Comparison of ENCODE assay signal across 8 mouse cellular contexts in the genomic region with DNA sequence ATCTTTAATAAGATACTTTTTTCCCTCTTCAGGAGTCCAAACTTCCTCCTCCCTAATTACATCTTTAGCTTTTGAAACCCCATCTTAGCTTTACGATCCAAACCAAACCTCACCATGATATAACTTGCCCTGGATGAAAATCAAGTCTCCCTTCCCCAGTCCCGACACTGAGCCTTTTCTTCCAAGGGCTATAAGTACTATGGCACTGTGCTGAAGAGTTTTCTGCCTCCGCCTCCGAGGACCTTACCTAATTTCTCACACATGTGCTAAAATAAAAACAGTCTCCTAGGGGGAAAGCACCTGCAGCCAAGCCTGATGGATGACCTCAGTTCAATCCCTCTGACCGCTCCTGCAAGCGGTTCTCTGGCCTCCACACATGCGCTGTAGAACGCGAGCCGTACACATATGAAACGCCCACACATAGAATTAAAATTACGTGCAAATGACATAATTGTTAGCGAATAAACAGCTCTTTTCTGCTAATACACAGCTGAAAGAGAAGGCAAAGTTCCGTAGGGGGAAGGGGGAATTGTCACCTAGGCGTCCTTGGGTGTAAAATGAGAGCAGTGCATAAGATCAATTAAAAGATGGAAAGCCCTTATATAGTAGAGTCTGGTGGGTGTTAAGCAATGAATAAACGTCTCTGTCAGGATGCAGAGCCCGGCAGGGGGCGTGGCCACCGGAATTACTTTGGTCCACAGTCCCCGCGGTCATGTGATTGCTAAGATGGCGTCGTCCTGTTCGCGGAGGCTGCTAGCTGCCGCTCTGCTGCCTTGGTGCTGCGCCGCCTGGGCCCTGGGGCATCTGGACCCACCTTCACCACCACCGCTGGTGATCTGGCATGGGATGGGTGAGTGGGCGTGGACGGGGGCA. TPM values are rescaled to one million over a fixed set of nuclear protein-coding genes. Genes with fewer than 3 reads are reported as not detected.
DNase-seq lines count a peak whose midpoint lies in the region; ATAC-seq and TF ChIP-seq lines count a peak whose summit lies in the region.

A gene (plus strand): TSS at position 713 of the 873 bp plus-strand sequence.

- peaks cover 16% of the 10 kb centered on the region for H3K79me3 ChIP-seq in C2C12 (ENCODE audit: low read depth)

- peaks cover 18% of the 10 kb centered on the region for H3K4me1 ChIP-seq in erythroblast, embryonic 14.5 days (ENCODE audit: control insufficient read depth)
- H3K4me1 ChIP-seq in heart, embryonic 12.5 days (replicated peaks): peaks cover 16% of the 10 kb centered on the region
- H3K4me1 ChIP-seq in kidney, postnatal 0 days (replicated peaks; ENCODE audit: insufficient read depth, low read length): peaks cover 10% of the 10 kb centered on the region; the same call in 1 of the 2 replicates
- H3K4me1 ChIP-seq in liver, embryonic 11.5 days (replicated peaks; ENCODE audit: control insufficient read depth, insufficient read depth, low read length): peaks cover 6% of the 10 kb centered on the region
- peaks cover 11% of the 10 kb centered on the region for H3K4me1 ChIP-seq in stomach, embryonic 14.5 days (ENCODE audit: control insufficient read depth, insufficient read depth, low read length)

- peak within 1 kb of the TSS; percentile 69 for H3K4me3 ChIP-seq in C2C12 (ENCODE audit: insufficient read depth, poor library complexity, severe bottlenecking)
- peak within 1 kb of the TSS; percentile 74 for H3K4me3 ChIP-seq in erythroblast, embryonic 14.5 days (replicated peaks)
- peak within 1 kb of the TSS; percentile 75 for H3K4me3 ChIP-seq in heart, embryonic 12.5 days
- H3K4me3 ChIP-seq in kidney, postnatal 0 days (replicated peaks; ENCODE audit: low read depth, low read length): peak within 1 kb of the TSS; percentile 82
- peak within 1 kb of the TSS; percentile 79 for H3K4me3 ChIP-seq in liver, embryonic 11.5 days (ENCODE audit: low read depth, low read length)
- peak within 1 kb of the TSS; percentile 71 for H3K4me3 ChIP-seq in stomach, embryonic 14.5 days (ENCODE audit: low read depth, low read length)

- TF ChIP-seq CTCF in C2C12 (IDR thresholded peaks at IDR 0.05; ENCODE audit: control insufficient read depth, insufficient read depth, insufficient read length): no peak
- TF ChIP-seq CTCF in brain, embryonic 14.5 days (IDR thresholded peaks at IDR 0.05; ENCODE audit: borderline replicate concordance, extremely low read depth, insufficient read depth, insufficient read length): no peak
- TF ChIP-seq CTCF in kidney, postnatal 0 days (IDR thresholded peaks at IDR 0.05; ENCODE audit: low read depth): peak; percentile 50

- no peaks in the 10 kb centered on the region for H3K9me3 ChIP-seq in erythroblast, embryonic 14.5 days (ENCODE audit: control insufficient read depth, low read length)
- H3K9me3 ChIP-seq in heart, embryonic 12.5 days (replicated peaks): no peaks in the 10 kb centered on the region
- H3K9me3 ChIP-seq in kidney, postnatal 0 days (replicated peaks; ENCODE audit: low read length): no peaks in the 10 kb centered on the region
- no peaks in the 10 kb centered on the region for H3K9me3 ChIP-seq in liver, embryonic 11.5 days (ENCODE audit: control insufficient read depth, low read length)
- no peaks in the 10 kb centered on the region for H3K9me3 ChIP-seq in stomach, embryonic 14.5 days (ENCODE audit: control insufficient read depth, low read depth, low read length)

- peak within 1 kb of the TSS; percentile 85 for H3ac ChIP-seq in C2C12 (ENCODE audit: control insufficient read depth, insufficient read length, low read depth)

- peak; percentile 97 for DNase-seq in brain, embryonic 14.5 days (ENCODE audit: low read depth)
- peak; percentile 95 for DNase-seq in kidney, postnatal 0 days (ENCODE audit: low spot score)
- peak; percentile 85 for DNase-seq in liver, embryonic 11.5 days (ENCODE audit: low spot score)
- DNase-seq in naive thymus-derived CD4-positive, alpha-beta T cell, adult 2 months (ENCODE audit: low read depth): peak; percentile 93

- H3K27me3 ChIP-seq in C2C12 (ENCODE audit: control insufficient read depth, insufficient read depth, insufficient read length): no peaks in the 10 kb centered on the region
- H3K27me3 ChIP-seq in erythroblast, embryonic 14.5 days (ENCODE audit: control insufficient read depth): no peaks in the 10 kb centered on the region
- H3K27me3 ChIP-seq in heart, embryonic 12.5 days (replicated peaks): no peaks in the 10 kb centered on the region
- no peaks in the 10 kb centered on the region for H3K27me3 ChIP-seq in kidney, postnatal 0 days (ENCODE audit: insufficient read depth, low read length)
- H3K27me3 ChIP-seq in liver, embryonic 11.5 days (replicated peaks; ENCODE audit: control insufficient read depth, insufficient read depth, low read length): no peaks in the 10 kb centered on the region
- H3K27me3 ChIP-seq in stomach, embryonic 14.5 days (ENCODE audit: control insufficient read depth, insufficient read depth, low read length): no peaks in the 10 kb centered on the region

- peaks cover 9% of the 10 kb centered on the region for H3K36me3 ChIP-seq in C2C12 (ENCODE audit: control insufficient read depth, insufficient read depth)
- no peaks in the 10 kb centered on the region for H3K36me3 ChIP-seq in erythroblast, embryonic 14.5 days (ENCODE audit: control insufficient read depth)
- no peaks in the 10 kb centered on the region for H3K36me3 ChIP-seq in heart, embryonic 12.5 days
- 0 out of 2 replicates have a peak, but pooled peaks cover 2% of the 10 kb centered on the region for H3K36me3 ChIP-seq in kidney, postnatal 0 days (ENCODE audit: insufficient read depth, low read length)
- no peaks in the 10 kb centered on the region for H3K36me3 ChIP-seq in liver, embryonic 11.5 days (ENCODE audit: control insufficient read depth, insufficient read depth, low read length)
- H3K36me3 ChIP-seq in stomach, embryonic 14.5 days (ENCODE audit: control insufficient read depth, insufficient read depth, low read length): peaks cover 4% of the 10 kb centered on the region; the same call in 1 of the 2 replicates

- H3K4me2 ChIP-seq in heart, embryonic 12.5 days: peak within 1 kb of the TSS; percentile 78
- peak within 1 kb of the TSS; percentile 89 for H3K4me2 ChIP-seq in kidney, postnatal 0 days (ENCODE audit: low read length)
- H3K4me2 ChIP-seq in liver, embryonic 11.5 days: peak within 1 kb of the TSS; percentile 91
- peak within 1 kb of the TSS; percentile 78 for H3K4me2 ChIP-seq in stomach, embryonic 14.5 days (replicated peaks; ENCODE audit: low read depth, low read length)

- peak; percentile 75; the same call in 1 of the 2 replicates for TF ChIP-seq POLR2A in brain, embryonic 14.5 days (IDR thresholded peaks at IDR 0.05; ENCODE audit: borderline replicate concordance, extremely low read depth, insufficient read depth, insufficient read length, poor library complexity, severe bottlenecking)

- peak within 1 kb of the TSS; percentile 56 for H3K27ac ChIP-seq in heart, embryonic 12.5 days (ENCODE audit: poor library complexity, severe bottlenecking)
- H3K27ac ChIP-seq in kidney, postnatal 0 days: peak within 1 kb of the TSS; percentile 65
- 0 out of 2 replicates have a peak within 1 kb of the TSS, but pooled peaks have one; percentile 2 for H3K27ac ChIP-seq in liver, embryonic 11.5 days (ENCODE audit: low read depth, low read length)
- H3K27ac ChIP-seq in stomach, embryonic 14.5 days (ENCODE audit: low read length): no peak within 1 kb of the TSS; the same call in 1 of the 2 replicates

- peak; percentile 88 for ATAC-seq in heart, embryonic 12.5 days (ENCODE audit: insufficient number of reproducible peaks, low FRiP score)
- ATAC-seq in kidney, postnatal 0 days (replicated peaks; ENCODE audit: low FRiP score, low read depth): peak; percentile 91
- ATAC-seq in liver, embryonic 11.5 days (replicated peaks; ENCODE audit: low FRiP score): peak; percentile 91
- peak; percentile 92 for ATAC-seq in stomach, embryonic 14.5 days (ENCODE audit: insufficient number of reproducible peaks, insufficient read depth, low FRiP score, low read depth)

- WGBS in heart, embryonic 12.5 days: 5% methylated on average over 31 of the region's 31 CpGs
- 3% methylated on average over 31 of the region's 31 CpGs for WGBS in kidney, postnatal 0 days
- 7% methylated on average over 31 of the region's 31 CpGs for WGBS in liver, embryonic 11.5 days
- WGBS in stomach, embryonic 14.5 days: 4% methylated on average over 31 of the region's 31 CpGs

- peaks cover 34% of the 10 kb centered on the region for H3K79me2 ChIP-seq in C2C12 (ENCODE audit: control insufficient read depth, insufficient read depth)

- peak within 1 kb of the TSS; percentile 86 for H3K9ac ChIP-seq in heart, embryonic 12.5 days
- H3K9ac ChIP-seq in kidney, postnatal 0 days (ENCODE audit: low read depth, low read length): peak within 1 kb of the TSS; percentile 81
- peak within 1 kb of the TSS; percentile 77 for H3K9ac ChIP-seq in liver, embryonic 11.5 days (ENCODE audit: low read depth, low read length)
- H3K9ac ChIP-seq in stomach, embryonic 14.5 days (replicated peaks; ENCODE audit: low read depth, low read length): peak within 1 kb of the TSS; percentile 47

TF ChIP-seq in C2C12, 6 proteins besides CTCF, POLR2A, EP300 and RAD21:
- TF ChIP-seq MAX (IDR thresholded peaks at IDR 0.05) (peak; percentile 56), CEBPB (IDR thresholded peaks at IDR 0.05; ENCODE audit: low read depth) (peak; percentile 54), FOSL1 (IDR thresholded peaks at IDR 0.05; ENCODE audit: insufficient read depth, low read length, poor library complexity, severe bottlenecking) (no peak), USF1 (IDR thresholded peaks at IDR 0.05; ENCODE audit: low read depth) (peak; percentile 92), MYOG (IDR thresholded peaks at IDR 0.05; ENCODE audit: control insufficient read depth, extremely low read depth, insufficient read length) (no peak), MYOD1 (IDR thresholded peaks at IDR 0.05; ENCODE audit: control insufficient read depth, insufficient read length, low read depth) (no peak)

RNA-seq across cellular contexts. Expression of the gene that starts here (rescaled TPM):
- polyA plus RNA-seq in C2C12 (2012; fragmentation: generic; extraction: Trizol): 40.0 TPM
- 58.2 and 61.9 TPM in 2 replicates for polyA plus RNA-seq in brain, embryonic 14.5 days (2012; rRNA removed)
- polyA plus RNA-seq in erythroblast, embryonic 14.5 days (2012): 0.14 and 0.17 TPM in 2 replicates
- polyA plus RNA-seq in heart, embryonic 12.5 days (2016; fragmentation: Nextera tagmentation; extraction: Ambion mirVana): 60.6 and 60.7 TPM in 2 replicates
- 74.4 and 77.6 TPM in 2 replicates for polyA plus RNA-seq in kidney, postnatal 0 days (2015; fragmentation: Nextera tagmentation; extraction: Ambion mirVana)
- polyA plus RNA-seq in liver, embryonic 11.5 days (2014; fragmentation: Nextera tagmentation; extraction: Ambion mirVana): 42.9 and 44.5 TPM in 2 replicates
- polyA plus RNA-seq in stomach, embryonic 14.5 days (2014; fragmentation: Nextera tagmentation; extraction: Ambion mirVana): 86.5 and 100 TPM in 2 replicates

Comparison
In these comparisons a context has a peak if more than half of its experiments do, and no peak if none do; other contexts are left out.
1. RNA of the gene that starts here (polyA plus RNA-seq): 86.5 to 100 TPM in stomach, embryonic 14.5 days, 74.4 to 77.6 TPM in kidney, postnatal 0 days, 58.2 to 61.9 TPM in brain, embryonic 14.5 days, 60.6 to 60.7 TPM in heart, embryonic 12.5 days, 42.9 to 44.5 TPM in liver, embryonic 11.5 days and 40.0 TPM in C2C12 (single experiment); 0.14 to 0.17 TPM in erythroblast, embryonic 14.5 days; every median in the first group is over 10 times any median in the second.
2. Peak in every context shown above with its lines, with median percentiles within 50 percentile points of each other: H3K4me3 ChIP-seq, DNase-seq, ATAC-seq, H3K4me2 ChIP-seq and H3K9ac ChIP-seq.